Mouse (Mus musculus) hindbrain, embryonic 14.5 days (tissue): ENCODE data around the gene Rab25. TPM values are rescaled to one million over a fixed set of nuclear protein-coding genes. Genes with fewer than 3 reads are reported as not detected.

ENCODE experiments used
- ATAC-seq: fragments of 200-750 bp; cut with Nextera tagmentation; 2 replicates; pipeline ENCODE4 v1.8.0; 2017; ENCODE audit warnings: moderate number of reproducible peaks, mild to moderate bottlenecking, moderate TSS enrichment, moderate library complexity; ENCODE audit not compliant: low FRiP score
- DNase-seq: peaks from one replicate; pipeline ENCODE4 v3.0.0-alpha.2; 2015; ENCODE audit warnings: low spot score
- H3K27ac ChIP-seq: fragments of 300-500 bp; sonication (generic); 2 replicates; pipeline ENCODE4 v1.5.1; 2014; ENCODE audit warnings: mild to moderate bottlenecking, moderate library complexity
- H3K27me3 ChIP-seq: fragments of 300-500 bp; sonication (generic); 2 replicates; pipeline ENCODE4 v1.6.1; 2014; ENCODE audit warnings: mild to moderate bottlenecking, low read length, mixed read lengths; ENCODE audit not compliant: control insufficient read depth, insufficient read depth
- H3K36me3 ChIP-seq: fragments of 300-500 bp; sonication (generic); replicated peaks from 2 replicates; pipeline ENCODE4 v1.6.1; 2014; ENCODE audit not compliant: control insufficient read depth, insufficient read depth
- H3K4me1 ChIP-seq: fragments of 300-500 bp; sonication (generic); replicated peaks from 2 replicates; pipeline ENCODE4 v1.6.1; 2014; ENCODE audit warnings: antibody characterized with exemption, low read length, mixed read lengths; ENCODE audit not compliant: control insufficient read depth, insufficient read depth
- H3K4me2 ChIP-seq: fragments of 300-500 bp; sonication (generic); replicated peaks from 2 replicates; pipeline ENCODE4 v1.6.1; 2014; ENCODE audit warnings: mild to moderate bottlenecking, moderate library complexity
- H3K4me3 ChIP-seq: fragments of 300-500 bp; sonication (generic); replicated peaks from 2 replicates; pipeline ENCODE4 v1.5.1; 2014; ENCODE audit warnings: mild to moderate bottlenecking, low read length
- H3K9ac ChIP-seq: fragments of 300-500 bp; sonication (generic); 2 replicates; pipeline ENCODE4 v1.6.1; 2014
- H3K9me3 ChIP-seq: fragments of 300-500 bp; sonication (generic); 2 replicates; pipeline ENCODE4 v1.6.1; 2016; ENCODE audit warnings: low read length; ENCODE audit not compliant: control insufficient read depth
- WGBS: fragments of 180-500 bp; shearing (Covaris S2); extraction: QIAGEN DNeasy Blood & Tissue Kit; methylation state at CpG from one replicate; pipeline ENCODE4 v1.1.7; 2014; 5-methylcytosine and 5-hydroxymethylcytosine counted together
- microRNA counts: library from miRNA; unstranded; fragments of <30 nt; microRNA quantifications from one replicate; lab custom pipeline; 2016
- microRNA-seq: library from miRNA; unstranded; fragments of <30 nt; microRNA quantifications from one replicate; pipeline ENCODE4, GENCODE M21; 2016
- polyA plus RNA-seq: library from polyadenylated mRNA; unstranded; fragments of >200 nt; fragmentation: Nextera tagmentation; extraction: Ambion mirVana; gene quantifications from 2 replicates; pipeline ENCODE4 v1.2.1, GENCODE M21; 2014

The Rab25 gene
- polyA plus RNA-seq, 1 experiment from 2014 or later: 0.20 TPM

GRCm38 (mm10) chr3:88495741-88496415 lies 52.2 kb downstream of the Rab25 start:
- Histone ChIP-seq H3K4me1 (peaks cover 18% of the 10 kb centered on the region), H3K27me3 (no peaks in the 10 kb centered on the region), H3K9ac (no peak overlapping the region), H3K27ac (no peak overlapping the region), H3K36me3 (no peaks in the 10 kb centered on the region), H3K4me2 (no peak overlapping the region), H3K9me3 (no peaks in the 10 kb centered on the region), H3K4me3 (no peak overlapping the region)
- WGBS: 84% methylated on average over 10 of the region's 10 CpGs
- ATAC-seq (no peak), DNase-seq (no peak)

- no peaks in the 10 kb centered on the region for H3K36me3 ChIP-seq
- no peaks in the 10 kb centered on the region for H3K27me3 ChIP-seq
- peaks cover 18% of the 10 kb centered on the region for H3K4me1 ChIP-seq
- H3K4me3 ChIP-seq: no peak overlapping the region
- no peak overlapping the region for H3K9ac ChIP-seq
- H3K9me3 ChIP-seq: no peaks in the 10 kb centered on the region
- 0 out of 2 replicates have a peak overlapping the region, but pooled peaks have one; percentile 26 for H3K27ac ChIP-seq
- no peak overlapping the region for H3K4me2 ChIP-seq
- DNase-seq (peak; percentile 60), ATAC-seq (no peak)
- WGBS: 70% methylated on average over 9 of the region's 9 CpGs
Measured at GRCm38 (mm10) chr3:88494836-88495628, 53.1 kb downstream of the Rab25 start.

DNA sequence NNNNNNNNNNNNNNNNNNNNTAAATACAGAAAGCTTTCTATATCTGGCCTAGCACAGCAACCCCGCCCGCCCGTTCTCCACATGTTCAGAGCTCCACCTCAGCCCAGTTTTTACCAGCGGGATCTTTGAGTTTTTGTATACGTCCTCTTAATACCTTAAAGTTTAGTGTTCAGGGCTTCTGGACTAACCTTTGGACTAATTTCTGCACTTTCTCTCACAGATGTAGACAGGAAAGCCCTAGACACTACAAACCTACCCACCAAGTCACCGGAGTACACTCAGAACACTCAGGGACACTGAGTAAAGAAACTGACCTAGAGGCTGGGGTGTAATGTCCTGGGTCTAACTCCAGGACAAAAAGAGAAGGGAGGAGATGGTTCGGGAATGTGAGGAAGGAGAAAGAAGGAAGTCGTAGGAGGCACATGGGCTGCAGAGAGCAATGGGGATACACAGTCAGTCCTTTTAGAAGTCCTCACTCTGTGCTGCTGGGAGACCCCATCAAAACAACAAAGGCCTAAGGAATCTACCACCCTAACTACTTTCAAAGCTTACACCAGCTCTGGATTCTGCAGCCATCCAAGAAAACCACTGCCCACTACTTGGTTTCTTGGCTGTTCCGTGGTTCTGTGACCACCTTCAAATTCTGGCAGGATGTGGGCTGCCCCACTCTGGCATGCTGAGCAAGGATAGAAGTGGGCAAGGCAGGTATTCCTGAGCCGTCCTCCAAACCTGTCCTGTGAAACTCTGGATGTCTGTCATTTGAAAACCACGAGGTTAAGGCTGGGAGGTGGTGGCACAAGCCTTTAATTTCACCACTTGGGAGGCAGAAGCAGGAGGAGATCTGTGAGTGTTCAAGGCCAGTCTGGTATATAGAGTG lies 54.2 kb downstream of the Rab25 start:
- ATAC-seq: no peak
- 0 out of 2 replicates have a peak overlapping the region, but pooled peaks have one; percentile 71 for H3K4me2 ChIP-seq

More for the DNA sequence above, 54.2 kb downstream of the Rab25 start:
- H3K27me3 ChIP-seq: no peaks in the 10 kb centered on the region
- H3K27ac ChIP-seq: no peak overlapping the region
- 75% methylated on average over 11 of the region's 11 CpGs for WGBS
- no peak overlapping the region for H3K4me3 ChIP-seq
- no peaks in the 10 kb centered on the region for H3K36me3 ChIP-seq
- no peaks in the 10 kb centered on the region for H3K9me3 ChIP-seq
- no peak for DNase-seq
- H3K4me1 ChIP-seq: peaks cover 18% of the 10 kb centered on the region
- no peak overlapping the region for H3K9ac ChIP-seq

MicroRNA genes within 50 kb of the gene (microRNA counts, 519-probe panel; counts per million panel counts)
- microRNA mmu-miR-1905 (lab: Ali Mortazavi, UCI): not detected

Small RNAs within 50 kb of the gene (microRNA-seq; reads per million reads assigned to microRNA genes)
- not detected for gene Mir1905

Other genes with a start within 250 kb of the Rab25 start
- gene Glmp, start 223.3 kb downstream of the Rab25 start, polyA plus RNA-seq: 72.7 and 81.3 TPM in 2 replicates
- 0.67 and 0.82 TPM in 2 replicates for gene Tmem79, start 212.2 kb downstream of the Rab25 start, polyA plus RNA-seq
- gene Smg5, start 212.0 kb downstream of the Rab25 start, polyA plus RNA-seq: 44.2 and 47.9 TPM in 2 replicates
- gene Paqr6, start 183.7 kb downstream of the Rab25 start, polyA plus RNA-seq: 0.94 and 1.1 TPM in 2 replicates
- gene Bglap3, start 175.6 kb downstream of the Rab25 start, polyA plus RNA-seq: 0.20 TPM in 1 of 2 replicates, not detected in the other
- not detected in 2 replicates for gene Bglap2, start 169.6 kb downstream of the Rab25 start, polyA plus RNA-seq
- gene Bglap, start 163.8 kb downstream of the Rab25 start, polyA plus RNA-seq: not detected in 2 replicates
- 26.0 and 27.4 TPM in 2 replicates for gene Pmf1, start 138.0 kb downstream of the Rab25 start, polyA plus RNA-seq
- gene Slc25a44, start 123.2 kb downstream of the Rab25 start, polyA plus RNA-seq: 36.4 and 42.2 TPM in 2 replicates
- gene Sema4a, start 87.1 kb downstream of the Rab25 start, polyA plus RNA-seq: 21.5 and 22.9 TPM in 2 replicates
- gene Lmna, start 38.3 kb downstream of the Rab25 start, polyA plus RNA-seq: 44.3 and 47.3 TPM in 2 replicates
- 30.8 and 31.0 TPM in 2 replicates for gene Mex3a, start 15.9 kb downstream of the Rab25 start, polyA plus RNA-seq
- 102 and 107 TPM in 2 replicates for gene Lamtor2, start 4.8 kb upstream of the Rab25 start, polyA plus RNA-seq
- gene Ubqln4, start 5.5 kb upstream of the Rab25 start, polyA plus RNA-seq: 42.9 and 53.6 TPM in 2 replicates
- gene Ssr2, start 27.6 kb upstream of the Rab25 start, polyA plus RNA-seq: 117 and 129 TPM in 2 replicates
- gene Arhgef2, start 57.7 kb upstream of the Rab25 start, polyA plus RNA-seq: 96.0 and 115 TPM in 2 replicates
- not detected in 2 replicates for gene Rxfp4, start 104.8 kb upstream of the Rab25 start, polyA plus RNA-seq
- 79.3 and 86.7 TPM in 2 replicates for gene Khdc4, start 137.5 kb upstream of the Rab25 start, polyA plus RNA-seq
- 66.4 and 66.6 TPM in 2 replicates for gene Rit1, start 168.5 kb upstream of the Rab25 start, polyA plus RNA-seq
- 207 and 233 TPM in 2 replicates for gene Syt11, start 226.9 kb upstream of the Rab25 start, polyA plus RNA-seq